Mouse (Mus musculus) lung, embryonic 15.5 days (tissue): ENCODE measurements around the gene Slamf9. TPM values are rescaled to one million over a fixed set of nuclear protein-coding genes. Genes with fewer than 3 reads are reported as not detected.

Experiments used
- ATAC-seq: fragments of 200-750 bp; cut with Nextera tagmentation; 2 replicates; pipeline ENCODE4 v1.8.0; 2017; ENCODE audit warnings: moderate number of reproducible peaks, borderline replicate concordance; ENCODE audit not compliant: low FRiP score, low TSS enrichment; ENCODE audit errors: extremely low read depth
- H3K27ac ChIP-seq: fragments of 300-500 bp; sonication (generic); 2 replicates; pipeline ENCODE4 v1.5.1; 2015; ENCODE audit warnings: moderate library complexity, mild to moderate bottlenecking, inconsistent platforms
- H3K27me3 ChIP-seq: fragments of 300-500 bp; sonication (generic); 2 replicates; pipeline ENCODE4 v1.6.1; 2015; ENCODE audit warnings: inconsistent platforms
- H3K36me3 ChIP-seq: fragments of 300-500 bp; sonication (generic); 2 replicates; pipeline ENCODE4 v1.6.1; 2015; ENCODE audit warnings: inconsistent platforms
- H3K4me1 ChIP-seq: fragments of 300-500 bp; sonication (generic); 2 replicates; pipeline ENCODE4 v1.6.1; 2015; ENCODE audit warnings: inconsistent platforms
- H3K4me2 ChIP-seq: fragments of 300-500 bp; sonication (generic); 2 replicates; pipeline ENCODE4 v1.6.1; 2015; ENCODE audit warnings: inconsistent platforms, mild to moderate bottlenecking, moderate library complexity
- H3K4me3 ChIP-seq: fragments of 300-500 bp; sonication (generic); 2 replicates; pipeline ENCODE4 v1.5.1; 2015; ENCODE audit warnings: mild to moderate bottlenecking, inconsistent platforms
- H3K9ac ChIP-seq: fragments of 300-500 bp; sonication (generic); 2 replicates; pipeline ENCODE4 v1.6.1; 2015; ENCODE audit warnings: inconsistent platforms
- H3K9me3 ChIP-seq: fragments of 300-500 bp; sonication (generic); 2 replicates; pipeline ENCODE4 v1.6.1; 2016; ENCODE audit warnings: inconsistent platforms
- WGBS: fragments of 180-500 bp; shearing (Covaris S2); methylation state at CpG from one replicate; pipeline ENCODE4 v1.1.7; 2015; 5-methylcytosine and 5-hydroxymethylcytosine counted together
- polyA plus RNA-seq: library from polyadenylated mRNA; unstranded; fragments of >200 nt; fragmentation: Nextera tagmentation; extraction: Ambion mirVana; gene quantifications from 2 replicates; pipeline ENCODE4 v1.2.1, GENCODE M21; 2015

Gene Slamf9
- polyA plus RNA-seq, 1 experiment from 2014 or later: 0.51 TPM

- 3% methylated on average over 28 of the region's 28 CpGs for WGBS
- Histone ChIP-seq H3K4me2 (peak within 1 kb of the TSS; percentile 66), H3K9me3 (0 out of 2 replicates have a peak, but pooled peaks cover 3% of the 10 kb centered on the region), H3K27ac (peak within 1 kb of the TSS; percentile 86), H3K27me3 (no peaks in the 10 kb centered on the region), H3K9ac (no peak within 1 kb of the TSS), H3K36me3 (no peaks in the 10 kb centered on the region), H3K4me1 (peaks cover 55% of the 10 kb centered on the region), H3K4me3 (peak within 1 kb of the TSS; percentile 41)
- peak; percentile 69 for ATAC-seq
Observed at GRCm38 (mm10) chr1:172520576-172521440, 45.6 kb downstream of the Slamf9 start, which contains the start of gene Cfap45. Cfap45 (plus strand) TSS chr1:172520801.

GRCm38 (mm10) chr1:172522524-172522923 lies 47.4 kb downstream of the Slamf9 start:
- WGBS: 47% methylated on average over 7 of the region's 7 CpGs
- Histone ChIP-seq H3K4me3 (no peak overlapping the region), H3K9ac (no peak overlapping the region), H3K9me3 (0 out of 2 replicates have a peak, but pooled peaks cover 3% of the 10 kb centered on the region), H3K27me3 (no peaks in the 10 kb centered on the region), H3K4me2 (no peak overlapping the region), H3K27ac (0 out of 2 replicates have a peak overlapping the region, but pooled peaks have one; percentile 16), H3K36me3 (no peaks in the 10 kb centered on the region), H3K4me1 (peaks cover 71% of the 10 kb centered on the region)
- no peak for ATAC-seq

- H3K9me3 ChIP-seq: no peaks in the 10 kb centered on the region
- 28% methylated on average over 12 of the region's 12 CpGs for WGBS
- no peak overlapping the region for H3K4me3 ChIP-seq
- no peaks in the 10 kb centered on the region for H3K27me3 ChIP-seq
- H3K36me3 ChIP-seq: no peaks in the 10 kb centered on the region
- H3K9ac ChIP-seq: no peak overlapping the region
- peaks cover 71% of the 10 kb centered on the region for H3K4me1 ChIP-seq
- no peak overlapping the region for H3K4me2 ChIP-seq
- peak overlapping the region; percentile 58 for H3K27ac ChIP-seq
- peak; percentile 48 for ATAC-seq
Observed at GRCm38 (mm10) chr1:172523699-172524101, 48.5 kb downstream of the Slamf9 start.

- 26% methylated on average over 15 of the region's 15 CpGs for WGBS
- H3K4me3 ChIP-seq: no peak overlapping the region
- peaks cover 66% of the 10 kb centered on the region for H3K4me1 ChIP-seq
- peak; percentile 25 for ATAC-seq
- no peaks in the 10 kb centered on the region for H3K27me3 ChIP-seq
- H3K9ac ChIP-seq: no peak overlapping the region
- peak overlapping the region; percentile 96 for H3K27ac ChIP-seq
- H3K4me2 ChIP-seq: peak overlapping the region; percentile 36
- no peaks in the 10 kb centered on the region for H3K36me3 ChIP-seq
- no peaks in the 10 kb centered on the region for H3K9me3 ChIP-seq
Observed at GRCm38 (mm10) chr1:172525027-172525764, 50.0 kb downstream of the Slamf9 start.

- peak overlapping the region; percentile 36; the same call in 1 of the 2 replicates for H3K4me2 ChIP-seq
- H3K4me1 ChIP-seq: peaks cover 64% of the 10 kb centered on the region
- H3K9ac ChIP-seq: 0 out of 2 replicates have a peak overlapping the region, but pooled peaks have one; percentile 15
- 47% methylated on average over 7 of the region's 7 CpGs for WGBS
- H3K36me3 ChIP-seq: no peaks in the 10 kb centered on the region
- H3K9me3 ChIP-seq: no peaks in the 10 kb centered on the region
- ATAC-seq: no peak
- H3K4me3 ChIP-seq: peak overlapping the region; percentile 14; the same call in 1 of the 2 replicates
- peak overlapping the region; percentile 96 for H3K27ac ChIP-seq
- H3K27me3 ChIP-seq: no peaks in the 10 kb centered on the region
Observed at GRCm38 (mm10) chr1:172525971-172526370, 50.8 kb downstream of the Slamf9 start.

DNA sequence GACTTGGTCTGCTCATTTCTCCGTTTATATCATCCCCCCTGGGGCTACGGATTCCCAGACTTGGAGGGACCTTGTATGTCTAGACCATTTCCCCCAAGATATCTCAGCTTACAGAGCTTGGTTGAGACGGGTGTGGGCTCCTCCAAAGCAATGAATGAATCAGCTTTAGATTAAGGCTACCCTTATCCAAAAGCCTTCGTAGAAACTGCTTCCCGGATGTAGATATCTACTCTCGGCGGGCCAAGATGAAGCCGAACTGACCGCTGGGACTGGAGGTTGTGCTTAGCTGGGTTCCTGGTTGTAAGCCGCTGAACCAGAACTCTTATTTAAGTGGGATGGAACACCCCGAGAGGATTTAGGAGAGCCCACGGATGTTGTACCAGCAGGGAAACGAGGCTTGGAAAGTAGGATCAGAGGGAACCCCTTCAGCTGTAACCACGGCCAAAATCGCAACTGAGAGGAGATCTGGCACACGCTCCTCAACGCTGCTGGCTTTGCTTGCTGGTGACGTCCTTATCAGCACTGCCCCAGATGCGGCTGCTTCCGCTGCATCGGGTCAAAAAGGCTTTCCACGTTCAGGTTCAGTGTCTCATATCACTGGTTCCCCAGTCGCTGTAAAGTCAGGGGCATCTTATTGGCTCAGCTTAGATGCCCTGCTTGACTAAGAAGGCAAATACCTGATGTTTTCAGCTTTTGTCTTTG lies 51.4 kb downstream of the Slamf9 start:
- 43% methylated on average over 23 of the region's 23 CpGs for WGBS

GRCm38 (mm10) chr1:172527431-172527830 lies 52.3 kb downstream of the Slamf9 start:
- no peak overlapping the region for H3K4me2 ChIP-seq

More for the DNA sequence above, 51.4 kb downstream of the Slamf9 start:
- Histone ChIP-seq H3K27ac (peak overlapping the region; percentile 96), H3K4me1 (peaks cover 60% of the 10 kb centered on the region), H3K4me3 (peak overlapping the region; percentile 14), H3K36me3 (no peaks in the 10 kb centered on the region), H3K9me3 (no peaks in the 10 kb centered on the region), H3K27me3 (no peaks in the 10 kb centered on the region), H3K9ac (0 out of 2 replicates have a peak overlapping the region, but pooled peaks have one; percentile 15), H3K4me2 (peak overlapping the region; percentile 36)
- ATAC-seq: no peak

More at GRCm38 (mm10) chr1:172527431-172527830, 52.3 kb downstream of the Slamf9 start:
- Histone ChIP-seq H3K4me3 (no peak overlapping the region), H3K9me3 (no peaks in the 10 kb centered on the region), H3K27me3 (no peaks in the 10 kb centered on the region), H3K36me3 (no peaks in the 10 kb centered on the region), H3K27ac (peak overlapping the region; percentile 96; the same call in 1 of the 2 replicates), H3K4me1 (peaks cover 58% of the 10 kb centered on the region), H3K9ac (no peak overlapping the region)
- WGBS: 90% methylated on average over 10 of the region's 10 CpGs
- no peak for ATAC-seq

Other genes with a start within 250 kb of the Slamf9 start
- not detected in 2 replicates for gene Atp1a4, start 216.9 kb upstream of the Slamf9 start, polyA plus RNA-seq
- gene Igsf8, start 213.7 kb upstream of the Slamf9 start, polyA plus RNA-seq: 46.2 and 49.4 TPM in 2 replicates
- gene Atp1a2, start 177.3 kb upstream of the Slamf9 start, polyA plus RNA-seq: 5.7 and 6.2 TPM in 2 replicates
- gene Kcnj9, start 146.0 kb upstream of the Slamf9 start, polyA plus RNA-seq: 0.04 TPM in 1 of 2 replicates, not detected in the other
- 0.15 and 0.21 TPM in 2 replicates for gene Kcnj10, start 134.1 kb upstream of the Slamf9 start, polyA plus RNA-seq
- gene Pigm, start 98.8 kb upstream of the Slamf9 start, polyA plus RNA-seq: 5.4 and 5.7 TPM in 2 replicates
- 21.7 and 22.5 TPM in 2 replicates for gene Igsf9, start 6.4 kb downstream of the Slamf9 start, polyA plus RNA-seq
- gene Tagln2, start 24.7 kb downstream of the Slamf9 start, polyA plus RNA-seq: 541 and 580 TPM in 2 replicates
- gene Cfap45, start 45.4 kb downstream of the Slamf9 start, polyA plus RNA-seq: 8.1 and 10.7 TPM in 2 replicates
- 0.24 and 0.47 TPM in 2 replicates for gene Vsig8, start 80.6 kb downstream of the Slamf9 start, polyA plus RNA-seq
- 0.09 TPM in 1 of 2 replicates, not detected in the other for gene Slamf8, start 115.2 kb downstream of the Slamf9 start, polyA plus RNA-seq
- gene Fcrl6, start 127.2 kb downstream of the Slamf9 start, polyA plus RNA-seq: not detected in 2 replicates
- 11.8 and 12.3 TPM in 2 replicates for gene Dusp23, start 157.6 kb downstream of the Slamf9 start, polyA plus RNA-seq
- 0.09 and 0.30 TPM in 2 replicates for gene Crp, start 222.7 kb downstream of the Slamf9 start, polyA plus RNA-seq